Mouse (Mus musculus) MEL (cell line): ENCODE results near the gene Tmem176b. TPM values are rescaled to one million over a fixed set of nuclear protein-coding genes. Genes with fewer than 3 reads are reported as not detected.

Source experiments
- DNase-seq: peaks from one replicate; pipeline ENCODE4 v3.0.0; 2011; ENCODE audit warnings: low read depth, low spot score
- H3K27ac ChIP-seq: 2 replicates; pipeline ENCODE4 v1.5.1; 2012; ENCODE audit warnings: low read depth, mild to moderate bottlenecking, control low read depth, low read length, moderate library complexity; ENCODE audit not compliant: control insufficient read depth
- H3K27me3 ChIP-seq, 2 experiments: fragments of 150-350 bp in 1 of 2; sonication (generic) in 1 of 2; 2 replicates each; pipeline ENCODE4 v1.6.1; 2012; ENCODE audit warnings: low read length in 2 of 2, mild to moderate bottlenecking in 2 of 2, improper control_type of control experiment in 1 of 2, moderate library complexity in 1 of 2; ENCODE audit not compliant: insufficient read depth in 2 of 2, control insufficient read depth in 1 of 2
- H3K36me3 ChIP-seq, 2 experiments: 2 replicates each; pipeline ENCODE4 v1.6.1; 2012 to 2014; ENCODE audit warnings: low read length in 2 of 2, improper control_type of control experiment in 1 of 2, inconsistent platforms in 1 of 2, mild to moderate bottlenecking in 1 of 2; ENCODE audit not compliant: insufficient read depth in 2 of 2, control insufficient read depth in 1 of 2
- H3K4me1 ChIP-seq, 2 experiments: fragments of 150-350 bp in 1 of 2; sonication (generic) in 1 of 2; 2 replicates each; pipeline ENCODE4 v1.6.1; 2012; ENCODE audit warnings: low read length in 2 of 2, improper control_type of control experiment in 1 of 2, mild to moderate bottlenecking in 1 of 2; ENCODE audit not compliant: insufficient read depth in 2 of 2, control insufficient read depth in 1 of 2
- H3K4me3 ChIP-seq, 2 experiments: fragments of 150-350 bp in 1 of 2; sonication (generic) in 1 of 2; 2 replicates each; pipeline ENCODE4 v1.5.1; 2012; ENCODE audit warnings: low read depth in 2 of 2, low read length in 2 of 2, mild to moderate bottlenecking in 2 of 2, moderate library complexity in 2 of 2, control low read depth in 1 of 2, improper control_type of control experiment in 1 of 2; ENCODE audit not compliant: control insufficient read depth in 1 of 2, insufficient read depth in 1 of 2
- H3K79me2 ChIP-seq: 2 replicates; pipeline ENCODE4 v1.6.1; 2012; ENCODE audit warnings: mild to moderate bottlenecking, low read length, moderate library complexity; ENCODE audit not compliant: control insufficient read depth, poor library complexity, insufficient read depth
- H3K9ac ChIP-seq: 2 replicates; pipeline ENCODE4 v1.6.1; 2012; ENCODE audit warnings: low read depth, mild to moderate bottlenecking, control low read depth, low read length, moderate library complexity; ENCODE audit not compliant: control insufficient read depth, poor library complexity, severe bottlenecking
- H3K9me3 ChIP-seq: fragments of 150-350 bp; sonication (generic); replicated peaks from 2 replicates; pipeline ENCODE4 v1.6.1; 2012; ENCODE audit warnings: mild to moderate bottlenecking, low read length, improper control_type of control experiment, moderate library complexity; ENCODE audit not compliant: insufficient read depth
- CHD1 ChIP-seq: IDR thresholded peaks from 2 replicates; pipeline ENCODE4 v1.6.1; 2012; ENCODE audit warnings: low read depth, mild to moderate bottlenecking, inconsistent platforms, low read length, improper control_type of control experiment
- EP300 ChIP-seq, 2 experiments: IDR thresholded peaks; 2 replicates each; pipeline ENCODE4 v1.6.1; 2011; ENCODE audit warnings: improper control_type of control experiment in 2 of 2, low read length in 2 of 2, low read depth in 1 of 2, mild to moderate bottlenecking in 1 of 2
- ETS1 ChIP-seq: IDR thresholded peaks from 2 replicates; pipeline ENCODE4 v1.6.1; 2012; ENCODE audit warnings: low read depth, mild to moderate bottlenecking, inconsistent platforms, low read length, improper control_type of control experiment, moderate library complexity
- HCFC1 ChIP-seq: IDR thresholded peaks from 2 replicates; pipeline ENCODE4 v1.6.1; 2012; ENCODE audit warnings: low read depth, mild to moderate bottlenecking, inconsistent platforms, low read length, improper control_type of control experiment, moderate library complexity
- KAT2A ChIP-seq: conservative IDR thresholded peaks from 2 replicates; pipeline ENCODE4 v1.6.1; 2012; ENCODE audit warnings: low read depth, low read length, improper control_type of control experiment, inconsistent platforms
- MXI1 ChIP-seq: IDR thresholded peaks from 2 replicates; pipeline ENCODE4 v1.6.1; 2011; ENCODE audit warnings: mild to moderate bottlenecking, low read depth, low read length, improper control_type of control experiment
- POLR2A ChIP-seq, 2 experiments: IDR thresholded peaks; 2 replicates each; pipeline ENCODE4 v1.6.1; 2011 to 2012; ENCODE audit warnings: low read length in 2 of 2, mild to moderate bottlenecking in 2 of 2, control low read depth in 1 of 2, improper control_type of control experiment in 1 of 2, low read depth in 1 of 2, moderate library complexity in 1 of 2; ENCODE audit not compliant: control insufficient read depth in 1 of 2, insufficient read depth in 1 of 2, poor library complexity in 1 of 2
- SMC3 ChIP-seq: IDR thresholded peaks from 2 replicates; pipeline ENCODE4 v1.6.1; 2011; ENCODE audit warnings: low read depth, low read length, improper control_type of control experiment
- TAL1 ChIP-seq: IDR thresholded peaks from 2 replicates; pipeline ENCODE4 v1.6.1; 2012; ENCODE audit warnings: mild to moderate bottlenecking, inconsistent platforms, low read length, moderate library complexity, mixed read lengths
- UBTF ChIP-seq: IDR thresholded peaks from 2 replicates; pipeline ENCODE4 v1.6.1; 2012; ENCODE audit warnings: low read depth, mild to moderate bottlenecking, inconsistent platforms, low read length, improper control_type of control experiment, moderate library complexity, borderline replicate concordance; ENCODE audit not compliant: insufficient read depth
- USF1 ChIP-seq: IDR thresholded peaks from 2 replicates; pipeline ENCODE4 v1.6.1; 2014; ENCODE audit warnings: low read depth, mild to moderate bottlenecking, inconsistent platforms, low read length, improper control_type of control experiment, moderate library complexity
- ZC3H11A ChIP-seq: IDR thresholded peaks from 2 replicates; pipeline ENCODE4 v1.6.1; 2012; ENCODE audit warnings: low read depth, mild to moderate bottlenecking, inconsistent platforms, low read length, improper control_type of control experiment
- ZKSCAN1 ChIP-seq: IDR thresholded peaks from 2 replicates; pipeline ENCODE4 v1.6.1; 2012; ENCODE audit warnings: low read depth, mild to moderate bottlenecking, inconsistent platforms, low read length, improper control_type of control experiment, moderate library complexity
- polyA plus RNA-seq, 2 experiments: library from polyadenylated mRNA; stranded (reverse) in 1 of 2; unstranded in 1 of 2; fragments of >175 nt in 1 of 2; fragments of >200 nt in 1 of 2; gene quantifications; 2 replicates each; pipeline versions ENCODE4 v1.2.1 to v1.2.4; 2012; ENCODE audit warnings: low replicate concordance in 2 of 2, low read depth in 1 of 2; ENCODE audit not compliant: insufficient read length in 2 of 2, insufficient read depth in 1 of 2, missing spikeins in 1 of 2
- total RNA-seq: library from RNA; depleted of rRNA; stranded (reverse); fragments of 300-350 nt; gene quantifications from 2 replicates; pipeline ENCODE4 v1.2.3, GENCODE M21; 2012

Tmem176b gene
- total and polyA plus RNA-seq, 3 experiments, result 23.0 to 77.0 TPM; not detected in 1

GRCm38 (mm10) chr6:48840371-48840969 is 826 bp downstream of the Tmem176b start, which contains the start of gene Tmem176a:
Tmem176a (plus strand) TSS chr6:48840919.
- 0 out of 2 replicates have a peak, but pooled peaks have one; percentile 13 for TF ChIP-seq HCFC1
- TF ChIP-seq POLR2A (IDR thresholded peaks at IDR 0.05; ENCODE audit: control insufficient read depth in 1 of 2, insufficient read depth in 1 of 2, low read depth in 1 of 2, low read length in 2 of 2, poor library complexity in 1 of 2), result peak in 1 of 2 experiments; percentile 39; a peak in 1 of 4 replicates
- no peak for TF ChIP-seq ETS1
- peak; percentile 84 for DNase-seq
- Histone ChIP-seq H3K4me3 (peak within 1 kb of the TSS; percentile 58 to 61), H3K4me1 (peaks cover 9 to 23% of the 10 kb centered on the region in 2 experiments), H3K36me3 (peaks cover 0 to 14% of the 10 kb centered on the region in 2 experiments; a peak in 2 of 4 replicates), H3K9me3 (no peaks in the 10 kb centered on the region), H3K27me3 (no peaks in the 10 kb centered on the region), H3K79me2 (peaks cover 1% of the 10 kb centered on the region; the same call in 1 of the 2 replicates), H3K9ac (peak within 1 kb of the TSS; percentile 62), H3K27ac (peak within 1 kb of the TSS; percentile 48)

DNA sequence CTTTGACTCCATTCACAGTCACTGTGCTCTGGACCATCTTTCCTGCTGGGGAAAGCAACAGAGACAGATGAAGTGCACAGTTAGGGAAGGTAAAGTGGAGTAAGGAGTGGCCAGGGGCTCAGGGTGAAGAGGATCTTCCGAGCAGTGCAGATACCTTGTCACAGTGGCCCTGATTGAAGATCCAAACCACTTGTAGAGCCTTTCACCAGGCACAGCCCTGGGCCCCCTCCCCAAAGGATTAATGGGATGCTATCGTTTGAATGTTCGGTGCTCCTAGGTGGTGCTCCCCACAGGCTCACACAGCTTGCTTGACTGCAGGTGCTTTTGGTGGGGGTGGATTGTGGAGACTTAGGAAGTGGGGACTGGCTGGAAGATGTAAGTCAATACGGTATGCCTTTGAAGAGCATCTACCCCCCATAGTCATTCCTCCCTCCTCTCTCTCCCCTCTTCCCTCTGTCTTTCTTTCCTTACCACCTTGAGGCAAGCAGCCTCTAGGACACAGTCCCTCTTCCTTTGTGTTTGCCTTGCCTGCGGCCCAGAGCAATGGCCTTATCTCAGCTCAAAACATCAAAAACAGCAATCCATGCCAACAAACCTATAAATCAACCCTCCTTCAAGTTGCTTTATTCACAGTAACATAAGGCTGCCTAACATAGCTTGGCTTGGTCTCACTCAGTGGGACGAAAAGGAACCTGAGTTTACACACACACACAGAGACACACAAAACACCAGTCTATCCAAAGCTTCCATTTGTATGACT is 2.8 kb downstream of the Tmem176b start:
- no peaks in the 10 kb centered on the region for H3K9me3 ChIP-seq
- H3K27me3 ChIP-seq, result no peaks in the 10 kb centered on the region
- H3K79me2 ChIP-seq, result peaks cover 1% of the 10 kb centered on the region; the same call in 1 of the 2 replicates
- peak overlapping the region; percentile 25; the same call in 1 of the 2 replicates for H3K27ac ChIP-seq
- no peak for TF ChIP-seq ZC3H11A
- TF ChIP-seq CHD1, result no peak
- no peak for TF ChIP-seq MXI1
- TF ChIP-seq SMC3, result no peak
- no peak for TF ChIP-seq KAT2A
- TF ChIP-seq UBTF, result no peak
- no peak for TF ChIP-seq HCFC1
- TF ChIP-seq TAL1, result no peak
- TF ChIP-seq USF1, result no peak
- no peak for TF ChIP-seq ZKSCAN1
- no peak for TF ChIP-seq EP300 (IDR thresholded peaks at IDR 0.05; ENCODE audit: low read depth in 1 of 2, low read length in 2 of 2)
- TF ChIP-seq, all 39 proteins: peak for 0
- H3K9ac ChIP-seq, result no peak overlapping the region
- H3K4me3 ChIP-seq, result no peak overlapping the region
- peaks cover 0 to 24% of the 10 kb centered on the region in 2 experiments; a peak in 2 of 4 replicates for H3K36me3 ChIP-seq
- peaks cover 15 to 38% of the 10 kb centered on the region in 2 experiments for H3K4me1 ChIP-seq
- DNase-seq, result peak; percentile 18
